Mouse (Mus musculus) granulocyte monocyte progenitor cell, adult 5-6 weeks (primary cell): ENCODE results near the gene Htr2b. TPM values are rescaled to one million over a fixed set of nuclear protein-coding genes. Genes with fewer than 3 reads are reported as not detected.

ENCODE experiments used
- ATAC-seq: replicated peaks from 2 replicates; pipeline ENCODE4 v1.8.0; 2016; ENCODE audit warnings: mild to moderate bottlenecking, moderate TSS enrichment, inconsistent platforms; ENCODE audit not compliant: poor library complexity, severe bottlenecking
- total RNA-seq, 2 experiments: library from RNA; stranded (forward) in 1 of 2; stranded (reverse) in 1 of 2; fragments of 200-712, 200-1000 nt in 1 of 2; fragments of >200 nt in 1 of 2; fragmentation: Nextera tagmentation in 1 of 2; gene quantifications; 2 replicates each; pipeline ENCODE4 v1.2.3; 2014 to 2017

Gene Htr2b
- not detected in 2 replicates for total RNA-seq (2014; fragmentation: Nextera tagmentation)
- not detected in 2 replicates for total RNA-seq (2017)

DNA sequence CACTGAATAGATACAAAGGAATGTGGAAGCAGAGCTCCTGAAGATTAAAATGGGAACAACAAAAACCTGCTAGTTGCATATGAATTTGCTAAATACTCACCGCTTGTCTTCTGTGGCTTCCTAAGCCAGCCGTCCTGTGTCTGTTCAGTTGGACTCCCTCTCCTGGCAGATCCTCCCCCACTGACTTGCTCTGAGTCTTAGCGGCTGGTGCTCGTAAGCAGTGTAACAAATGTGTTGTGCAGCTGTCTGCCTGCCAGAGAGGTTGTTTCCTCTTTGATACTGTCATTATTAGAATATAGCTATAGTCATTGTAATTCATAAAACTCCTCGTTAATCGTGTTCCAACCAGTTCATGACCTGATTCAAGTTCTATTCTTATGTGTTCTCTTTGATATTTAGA lies at the start of gene Htr2b:
Gene Htr2b (minus strand): TSS at position 192 of the 400 bp plus-strand sequence.
- no peak for ATAC-seq

DNA sequence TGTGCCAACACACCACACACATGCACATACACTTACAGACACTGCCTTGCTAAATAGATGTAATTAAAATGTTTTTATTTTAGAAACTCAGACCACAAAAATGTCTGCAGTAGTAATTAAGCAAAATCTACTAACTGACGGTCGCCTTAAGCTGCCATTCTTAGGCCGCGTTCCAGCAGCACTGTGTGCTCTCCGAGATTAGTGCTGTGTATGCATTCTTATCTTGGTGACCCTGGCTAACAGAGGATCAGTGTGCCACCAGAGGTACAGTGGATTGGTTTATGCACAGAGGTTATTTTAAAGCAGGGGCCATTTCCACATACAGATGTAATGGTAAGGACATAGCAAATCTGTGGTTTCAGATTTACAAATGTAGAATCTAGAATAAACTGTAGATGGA lies 49.3 kb upstream of the Htr2b start:
- ATAC-seq: no peak

DNA sequence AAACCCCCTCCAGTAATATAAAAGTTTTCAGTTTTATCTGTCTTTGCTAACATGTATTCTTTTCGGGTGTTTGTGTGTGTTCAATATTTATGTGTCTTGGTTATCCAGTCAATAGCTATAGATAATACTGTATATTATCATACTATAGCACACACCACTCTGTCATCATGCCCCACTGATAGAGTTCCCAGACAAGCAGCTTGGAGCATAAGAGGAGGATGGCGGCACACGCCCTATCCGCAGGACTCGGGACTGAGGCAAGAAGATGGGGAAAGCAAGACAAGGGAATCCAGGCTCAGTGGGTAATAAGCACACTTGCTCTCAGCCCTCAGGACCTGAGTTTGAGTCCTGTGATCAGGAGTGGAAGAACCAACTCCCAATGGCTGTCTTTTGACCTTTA lies 48.7 kb upstream of the Htr2b start:
- no peak for ATAC-seq

DNA sequence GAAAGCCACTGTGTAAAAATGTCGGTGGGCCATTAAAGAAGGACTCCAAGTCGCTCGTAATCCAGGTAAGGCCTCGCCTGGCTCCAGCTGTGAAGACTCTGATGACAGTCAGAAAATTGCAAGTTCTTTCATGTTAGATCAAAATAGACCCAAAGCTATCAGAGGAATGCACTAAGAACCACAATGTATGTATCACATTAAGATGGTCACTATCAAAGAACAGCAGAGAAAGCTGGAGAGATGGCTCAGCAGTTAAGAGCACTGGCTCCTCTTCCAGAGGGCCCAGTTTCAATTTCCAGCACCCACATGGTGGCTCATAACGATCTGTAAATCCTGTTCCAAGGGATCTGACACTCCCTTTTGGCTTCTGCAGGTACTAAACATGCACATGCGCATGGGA lies 48.3 kb upstream of the Htr2b start:
- ATAC-seq: no peak

DNA sequence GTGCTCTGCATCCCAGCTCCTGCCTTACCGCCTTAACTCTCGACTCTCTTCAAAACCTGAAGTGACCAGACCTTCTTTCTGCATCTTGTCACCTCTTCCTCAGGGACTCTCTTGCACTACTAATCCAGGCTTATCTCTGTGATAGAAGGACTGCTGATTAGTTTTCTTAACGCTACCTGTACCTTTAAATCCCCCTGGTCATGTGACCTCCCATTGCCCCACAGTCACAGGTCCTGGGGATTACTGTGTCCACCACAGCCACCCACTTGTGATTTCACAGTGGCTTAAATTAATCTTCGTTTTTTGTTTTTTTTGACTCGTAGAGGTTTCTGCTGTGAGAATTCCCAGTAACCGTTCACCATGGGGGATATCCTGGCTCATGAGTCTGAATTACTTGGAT lies 44.8 kb upstream of the Htr2b start:
- no peak for ATAC-seq

DNA sequence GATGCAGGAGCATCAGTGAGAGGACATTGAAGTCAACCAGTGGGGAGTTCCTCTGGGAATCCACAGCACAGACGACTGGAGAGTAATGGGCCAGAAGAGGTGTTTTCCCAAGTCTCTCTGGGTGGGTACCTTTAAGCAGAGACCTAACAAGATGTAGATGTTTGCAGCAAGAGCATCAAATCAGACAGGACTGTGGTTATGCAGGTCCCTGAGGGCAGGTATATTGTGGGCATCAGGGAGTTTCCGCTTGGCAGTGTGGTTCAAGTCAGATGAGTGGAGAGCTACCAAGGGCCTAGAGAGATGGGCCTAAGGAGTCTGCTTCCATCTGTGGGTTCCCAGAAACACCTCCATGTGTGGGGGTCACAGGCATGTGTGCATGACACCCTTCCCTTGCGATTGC lies 44.3 kb upstream of the Htr2b start:
- no peak for ATAC-seq

DNA sequence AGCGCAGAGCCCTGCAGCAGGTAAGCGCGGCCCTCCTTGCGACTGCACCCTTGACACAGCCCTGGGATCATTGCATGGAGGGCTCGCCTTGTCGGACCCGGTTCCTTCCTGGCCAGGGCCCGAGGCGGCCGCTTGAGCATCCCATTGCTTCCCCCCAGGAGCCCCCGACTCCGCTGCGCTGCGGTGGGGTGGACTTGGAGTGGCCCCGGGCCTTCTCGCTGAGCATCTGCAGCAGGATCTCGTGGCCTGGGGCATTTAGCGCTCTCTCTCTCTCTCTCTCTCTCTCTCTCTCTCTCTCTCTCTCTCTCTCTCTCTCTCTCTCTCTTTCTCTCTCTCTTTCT lies 43.0 kb upstream of the Htr2b start:
- no peak for ATAC-seq

DNA sequence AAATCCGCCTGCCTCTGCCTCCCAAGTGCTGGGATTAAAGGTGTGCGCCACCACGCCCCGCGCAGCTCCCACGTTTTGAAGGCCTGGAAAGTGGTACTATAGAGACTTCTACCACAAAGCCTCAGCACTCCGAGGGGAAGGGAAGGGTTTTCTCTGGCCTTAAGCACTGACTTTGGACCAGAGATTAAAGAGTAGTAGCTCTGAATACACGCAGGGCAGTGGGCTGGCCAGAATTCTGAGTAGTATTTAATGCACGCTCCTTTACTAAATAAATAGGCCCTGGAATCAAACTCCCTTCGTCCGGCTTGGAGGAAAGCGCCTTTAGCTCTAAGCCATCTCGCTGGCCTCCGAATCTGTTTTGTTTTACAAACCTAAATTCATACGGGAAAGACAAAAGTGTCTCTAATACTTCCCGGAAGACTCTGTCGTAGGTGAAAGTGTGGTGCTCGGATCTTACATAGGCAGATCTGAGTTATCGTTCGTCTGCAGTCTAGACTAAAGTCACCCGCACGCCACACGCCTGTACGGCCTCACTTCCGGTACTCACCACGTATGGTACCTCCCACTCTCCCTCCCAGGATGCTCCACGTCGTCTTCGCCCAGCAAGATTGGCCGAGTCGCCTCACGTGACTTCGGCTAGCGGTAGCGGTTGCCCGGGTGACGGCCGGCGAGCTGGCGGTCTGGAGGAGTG lies 42.5 kb upstream of the Htr2b start, which contains the start of gene Armc9:
Gene Armc9 (plus strand): TSS at position 648 of the 691 bp plus-strand sequence.
- ATAC-seq: peak; percentile 98

DNA sequence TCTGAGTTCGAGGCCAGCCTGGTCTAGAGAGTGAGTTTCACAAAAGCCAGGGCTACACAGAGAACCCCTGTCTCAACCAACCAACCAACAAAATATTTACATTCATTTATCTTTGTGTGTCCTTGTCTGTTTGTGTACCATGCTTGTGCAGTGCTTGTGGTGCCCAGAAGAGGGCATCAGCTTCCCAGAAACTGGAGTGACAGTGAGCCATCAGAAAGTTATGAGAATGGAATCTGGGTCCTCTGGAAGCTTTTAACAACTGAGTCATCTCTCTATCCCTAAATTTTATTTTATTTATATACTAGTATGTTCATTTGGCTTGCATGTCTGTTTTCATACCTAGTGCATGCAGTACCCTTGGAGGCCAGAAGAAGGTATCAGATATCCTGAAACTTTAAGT lies 40.8 kb upstream of the Htr2b start:
- ATAC-seq: no peak

DNA sequence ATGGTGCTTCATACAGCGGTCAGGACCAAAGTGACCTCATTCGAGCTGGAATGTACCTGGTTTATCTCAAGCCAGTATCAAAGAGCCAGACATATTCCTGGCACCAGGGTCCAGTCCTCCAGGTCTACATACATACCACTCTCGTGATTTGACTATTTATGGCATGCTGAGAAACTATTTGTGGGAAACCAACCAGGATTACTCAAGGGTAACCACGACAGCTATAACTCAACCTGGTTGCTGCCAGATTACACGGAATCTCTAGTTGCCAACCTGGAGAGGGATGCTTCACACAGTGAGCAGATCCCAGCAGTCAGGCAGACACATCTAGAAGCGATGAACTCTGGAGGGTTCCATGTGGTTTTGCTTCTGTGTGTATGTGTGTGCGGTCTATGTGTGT lies 39.6 kb upstream of the Htr2b start:
- ATAC-seq: no peak

DNA sequence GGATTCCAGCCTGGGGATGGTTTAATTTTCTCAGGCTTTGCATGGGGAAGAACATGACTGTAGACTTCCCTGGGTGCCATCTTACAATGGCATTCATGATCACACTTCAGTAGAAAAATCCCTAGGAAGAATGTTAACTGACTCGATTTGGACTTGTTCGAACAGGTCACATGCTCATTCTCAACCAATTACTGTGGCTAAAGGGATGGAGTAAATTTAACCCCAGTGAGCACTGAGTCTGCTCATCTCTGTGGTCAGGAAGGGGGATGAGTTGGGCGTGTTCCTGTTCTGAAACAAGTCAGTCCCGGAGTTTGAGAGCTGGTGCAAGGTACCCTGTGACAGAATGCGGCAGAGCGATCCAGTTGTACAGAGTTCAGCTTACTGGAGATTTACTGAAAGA lies 39.2 kb upstream of the Htr2b start:
- no peak for ATAC-seq

DNA sequence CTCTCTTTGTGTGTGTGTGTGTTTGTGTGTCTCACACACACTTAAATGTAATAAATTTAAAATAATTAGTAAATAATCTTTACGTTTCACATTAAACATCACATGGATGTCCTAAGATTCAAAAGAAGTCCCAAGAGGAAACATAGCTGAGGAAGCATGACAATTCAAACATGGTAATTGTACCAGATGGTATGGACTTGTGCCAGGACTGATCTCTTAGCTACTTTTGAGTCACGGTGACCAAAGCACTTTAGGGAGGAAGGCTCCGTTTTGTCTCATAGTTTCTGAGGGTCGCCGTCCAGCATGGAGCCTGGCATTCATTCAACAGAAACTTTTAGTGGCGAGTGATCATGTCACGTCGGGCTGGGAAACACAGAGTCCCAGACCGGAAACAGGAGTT lies 36.4 kb upstream of the Htr2b start:
- ATAC-seq: no peak

DNA sequence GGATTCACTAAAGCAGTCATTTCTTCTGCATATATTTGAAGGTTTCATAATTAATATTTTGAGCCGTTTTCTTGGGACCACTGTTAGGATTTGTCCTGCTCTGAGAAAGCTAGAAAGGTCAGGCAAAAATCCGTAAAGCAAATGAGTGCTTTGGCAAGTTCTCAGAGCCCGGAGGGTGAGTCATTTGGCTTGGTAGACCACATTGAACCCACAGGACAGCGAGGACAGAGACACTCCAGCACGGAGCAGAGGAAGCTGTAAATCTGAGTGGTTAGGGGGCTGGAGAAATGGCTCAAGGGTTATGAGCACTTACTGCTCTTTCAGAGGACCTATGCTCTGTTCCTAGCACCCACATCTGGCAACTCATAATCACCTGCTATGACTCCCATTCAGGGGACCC lies 35.8 kb upstream of the Htr2b start:
- ATAC-seq: peak; percentile 56

DNA sequence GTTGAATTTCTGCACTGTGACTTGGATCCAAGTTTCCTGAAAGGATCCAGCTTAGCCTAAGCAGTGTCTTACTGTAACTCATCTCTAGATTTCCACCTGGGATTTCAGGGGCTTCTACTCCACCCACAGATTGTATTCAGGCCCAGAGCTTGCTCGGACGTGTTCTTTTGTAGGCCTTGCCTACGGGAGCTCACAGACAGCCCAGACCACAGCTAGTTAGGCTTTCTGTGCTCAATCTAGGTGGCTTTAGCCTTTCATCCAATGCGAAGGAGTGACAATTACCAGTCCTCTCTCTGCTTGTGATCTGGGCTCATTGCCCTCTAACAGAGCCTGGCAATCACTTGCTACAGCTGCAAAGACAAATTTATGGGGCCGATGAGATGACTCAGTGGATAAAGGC lies 34.5 kb upstream of the Htr2b start:
- no peak for ATAC-seq

DNA sequence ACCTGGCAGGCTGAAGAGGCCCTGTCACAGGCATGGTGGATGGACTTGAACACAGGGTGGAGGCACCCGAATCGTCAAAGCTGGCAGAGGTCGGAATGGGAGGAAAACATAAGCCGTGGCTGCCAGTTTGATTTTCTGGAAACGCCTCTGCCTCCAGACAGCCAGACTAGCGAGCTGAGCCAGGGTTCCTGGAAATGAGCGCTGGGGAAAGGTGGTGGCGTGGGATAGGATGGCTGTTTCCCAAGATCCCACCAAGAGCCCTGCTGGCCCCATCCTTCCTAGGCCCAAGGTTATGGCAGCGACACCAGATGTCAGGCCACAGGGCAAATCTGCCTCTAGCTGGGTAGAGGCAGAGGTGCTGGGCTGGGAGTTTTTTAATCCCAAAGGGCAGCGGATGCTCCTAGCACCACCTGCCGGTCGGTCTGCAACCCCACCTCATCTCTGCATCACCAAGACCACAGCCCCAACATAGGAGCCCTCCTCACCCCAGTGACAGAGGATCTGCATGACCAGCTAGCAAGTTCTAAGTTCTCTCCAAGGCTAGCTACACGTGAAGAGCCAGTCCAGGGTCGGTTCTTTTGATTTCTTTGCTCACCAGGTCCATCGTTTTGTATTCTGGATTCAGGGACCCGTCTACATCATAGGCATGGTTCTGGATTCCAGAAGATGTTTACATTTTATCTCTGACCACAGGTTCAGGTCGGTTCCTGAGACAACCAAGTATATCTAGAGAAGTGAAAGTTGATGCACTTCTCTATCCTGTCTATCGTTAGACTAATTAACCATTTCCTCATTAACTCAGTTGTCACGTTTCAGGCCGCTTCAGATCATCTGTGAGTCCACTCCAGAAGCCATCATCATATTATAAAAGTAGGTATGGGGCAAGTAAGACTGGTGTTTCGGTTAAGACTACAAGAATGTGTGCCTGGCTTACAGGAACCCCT lies 32.5 kb upstream of the Htr2b start:
- peak; percentile 77 for ATAC-seq

DNA sequence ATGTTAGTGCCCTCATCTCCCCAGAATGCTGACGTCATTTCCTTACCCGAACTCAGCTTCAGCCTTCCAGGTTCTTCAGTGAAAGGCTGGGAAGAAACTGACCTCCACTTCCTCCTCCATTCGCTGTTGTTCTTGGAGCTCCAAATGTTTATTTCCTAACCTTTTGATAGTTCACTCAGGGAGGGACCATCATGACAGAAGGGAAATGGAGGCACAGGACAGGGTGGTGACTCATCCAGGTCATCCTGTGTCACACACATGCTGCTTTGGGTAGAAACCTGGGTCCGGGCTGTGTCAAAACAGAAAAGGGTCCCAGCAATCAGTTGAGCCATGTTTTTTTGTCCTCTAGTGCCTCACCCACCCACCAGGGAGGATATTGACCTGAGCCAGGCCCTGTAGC lies 31.4 kb upstream of the Htr2b start:
- ATAC-seq: no peak

DNA sequence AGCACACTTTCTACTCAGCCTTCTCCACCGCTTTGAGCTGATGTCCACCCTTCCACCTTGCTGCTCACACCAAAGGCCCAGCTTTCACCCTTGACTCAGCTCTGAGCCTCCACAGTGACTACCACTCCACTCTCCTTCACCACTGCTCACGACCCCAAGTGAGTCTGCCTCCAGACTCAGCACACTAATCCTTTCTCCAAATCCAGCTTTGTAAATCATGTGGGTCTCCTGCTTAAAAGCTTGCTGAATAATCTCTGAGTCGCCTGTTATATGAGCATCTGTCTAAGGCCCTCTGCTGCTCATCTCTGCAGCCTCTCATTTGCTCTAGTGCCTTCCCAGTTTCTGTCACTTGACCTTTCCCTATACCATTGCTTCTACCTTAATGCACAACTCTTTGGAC lies 29.3 kb upstream of the Htr2b start:
- ATAC-seq: no peak

DNA sequence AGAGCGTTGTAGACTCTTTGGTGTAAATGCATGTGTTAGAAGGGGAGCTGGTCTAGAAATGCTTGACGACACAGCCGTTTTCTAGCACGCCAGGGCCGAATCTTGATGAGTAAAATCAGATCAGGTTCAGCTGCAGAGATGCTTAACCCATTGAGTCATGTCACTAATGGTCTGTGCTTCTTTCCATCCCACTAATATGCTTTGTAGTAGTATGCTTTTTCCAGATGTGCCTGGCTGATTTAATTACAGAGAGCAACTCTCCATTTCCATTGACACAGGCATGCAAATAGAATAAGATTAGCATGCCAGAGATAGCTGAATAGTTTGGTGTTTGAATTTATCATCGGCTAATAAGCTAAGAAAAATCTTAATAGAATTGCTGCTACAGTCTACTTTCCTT lies 23.5 kb upstream of the Htr2b start:
- no peak for ATAC-seq

DNA sequence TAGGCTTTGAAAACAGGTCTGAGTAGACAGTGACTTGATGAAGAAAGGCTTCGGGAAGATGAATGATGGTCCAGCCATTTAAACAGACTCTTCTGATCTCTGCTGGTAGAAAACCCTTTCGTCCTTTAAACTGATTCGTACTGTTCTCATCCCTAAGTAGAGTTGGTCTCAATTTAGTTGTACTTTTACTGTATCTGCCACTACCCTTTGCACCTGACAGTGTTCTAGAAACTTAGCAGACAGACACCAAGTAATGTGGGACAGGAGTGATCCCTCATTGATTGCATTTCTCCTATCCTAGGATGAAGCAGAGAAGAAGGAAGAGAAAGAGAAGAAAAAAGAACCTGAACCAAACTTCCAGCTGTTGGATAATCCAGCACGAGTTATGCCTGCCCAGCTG lies 21.6 kb upstream of the Htr2b start, which contains the start of gene Gm21972:
Gene Gm21972 (plus strand): TSS at position 301 of the 400 bp plus-strand sequence.
- no peak for ATAC-seq

DNA sequence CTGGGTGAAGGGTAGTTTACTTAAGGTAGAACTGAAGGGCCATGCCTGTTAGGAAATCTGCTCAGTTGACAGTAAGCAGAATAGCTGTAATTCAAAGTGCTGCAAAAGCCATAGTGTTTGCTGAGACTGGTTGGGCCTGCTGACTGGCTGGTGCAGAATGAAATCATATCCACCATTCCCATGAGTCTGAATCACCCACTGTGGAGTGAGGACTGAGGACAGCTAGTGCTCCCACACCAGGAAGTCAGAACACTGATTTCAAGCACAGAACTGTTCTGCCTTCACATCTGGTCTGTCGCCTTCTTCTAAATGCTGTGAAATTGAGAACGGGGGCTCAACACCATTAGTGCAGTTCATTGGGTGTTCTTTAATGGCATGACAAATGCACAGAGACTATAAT lies 14.3 kb upstream of the Htr2b start:
- ATAC-seq: no peak

DNA sequence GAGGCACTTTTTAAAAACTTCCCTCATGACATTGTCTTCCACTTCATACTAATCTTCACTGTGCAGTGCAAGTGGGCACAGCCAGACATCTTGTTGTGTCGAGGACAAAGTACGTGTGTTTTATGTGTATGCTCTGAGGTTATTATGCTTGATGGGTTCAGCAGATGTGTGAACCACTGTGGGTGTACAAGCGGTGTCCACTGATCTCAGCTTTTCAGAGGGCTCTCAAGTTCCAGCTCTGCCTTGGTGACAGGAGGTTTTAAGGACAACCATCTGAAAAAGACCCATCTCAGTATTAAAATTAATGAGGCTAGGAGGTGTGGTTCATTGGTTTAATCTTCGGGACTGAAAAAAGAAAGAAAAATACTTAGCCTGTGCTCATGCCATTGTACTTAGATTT lies 7.8 kb upstream of the Htr2b start:
- no peak for ATAC-seq

DNA sequence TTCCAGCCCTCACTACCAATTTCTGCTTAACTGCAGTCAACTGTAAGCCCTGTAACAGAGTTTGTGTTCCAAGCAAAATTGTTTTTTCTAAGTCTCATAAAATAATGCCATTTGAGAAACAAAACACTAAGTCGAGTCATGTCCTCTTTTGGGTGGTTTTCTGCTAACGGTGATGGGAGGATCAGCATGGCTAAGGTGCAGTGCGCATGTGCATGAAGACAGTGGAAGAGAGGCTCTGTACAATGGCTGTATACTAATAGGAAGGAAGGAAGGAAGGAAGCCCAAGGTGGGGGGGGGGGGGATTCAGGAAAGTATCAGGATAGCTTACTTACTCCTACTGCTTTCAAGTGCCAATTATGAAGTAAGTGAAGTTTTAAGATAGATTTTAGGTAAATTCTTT lies 2.4 kb upstream of the Htr2b start:
- no peak for ATAC-seq
